Mouse (Mus musculus) kidney, postnatal 10 days (tissue): ENCODE results near the gene Prrt3.

Source experiments
- DNase-seq: peaks from one replicate; pipeline ENCODE4 v3.0.0; 2021; ENCODE audit warnings: mixed read lengths

Gene Prrt3

GRCm38 (mm10) chr6:113501388-113502084, at the start of gene Prrt3:
Gene Prrt3, minus strand, starts transcription at chr6:113501931.
- peak; percentile 26 for DNase-seq

DNA sequence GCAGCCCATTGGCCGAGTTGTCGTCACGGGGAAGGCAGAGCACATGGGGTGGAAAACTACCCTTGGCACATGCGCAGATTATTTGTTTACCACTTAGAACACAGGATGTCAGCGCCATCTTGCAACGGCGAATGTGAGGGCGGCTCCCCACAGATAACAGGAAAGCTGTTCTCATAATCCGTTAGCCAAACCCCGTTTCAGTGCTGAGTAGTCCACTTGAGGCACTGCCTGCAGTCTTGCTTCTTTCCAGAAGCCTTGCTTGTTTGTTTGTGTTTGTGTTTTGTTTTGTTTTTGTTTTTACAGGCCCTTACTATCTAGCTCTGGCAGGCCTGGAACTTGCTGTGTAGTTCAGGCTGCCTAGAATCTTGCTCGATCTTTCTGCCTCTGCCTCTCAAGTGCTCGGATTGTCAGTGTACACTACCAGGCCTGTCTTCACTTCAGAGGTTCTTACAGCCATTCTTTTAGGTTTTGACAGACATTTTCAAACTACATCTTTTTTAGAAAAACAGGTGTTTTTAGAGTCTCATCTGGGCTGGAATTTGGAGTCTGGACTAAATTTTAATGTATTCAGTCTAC, 42.3 kb upstream of the Prrt3 start:
- no peak for DNase-seq

DNA sequence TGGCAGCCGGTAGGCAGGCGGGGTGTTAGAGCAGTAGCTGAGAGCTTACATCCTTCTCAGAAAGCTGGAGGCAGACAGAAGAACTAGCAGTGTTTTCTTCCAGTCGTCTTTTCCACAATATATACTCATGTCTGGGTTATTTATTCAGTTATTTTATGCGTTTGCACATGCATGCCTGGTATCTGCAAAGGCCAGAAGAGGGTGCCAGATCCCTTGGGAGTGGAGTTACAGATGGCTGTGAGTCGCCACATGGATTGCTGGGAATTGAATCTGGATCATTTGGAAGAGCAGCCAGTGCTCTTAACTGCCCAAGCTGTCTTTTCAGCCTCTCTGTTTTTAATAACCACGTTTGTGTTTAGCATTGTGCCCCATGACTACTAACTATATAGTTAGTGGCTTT, 39.9 kb upstream of the Prrt3 start:
- DNase-seq = no peak

DNA sequence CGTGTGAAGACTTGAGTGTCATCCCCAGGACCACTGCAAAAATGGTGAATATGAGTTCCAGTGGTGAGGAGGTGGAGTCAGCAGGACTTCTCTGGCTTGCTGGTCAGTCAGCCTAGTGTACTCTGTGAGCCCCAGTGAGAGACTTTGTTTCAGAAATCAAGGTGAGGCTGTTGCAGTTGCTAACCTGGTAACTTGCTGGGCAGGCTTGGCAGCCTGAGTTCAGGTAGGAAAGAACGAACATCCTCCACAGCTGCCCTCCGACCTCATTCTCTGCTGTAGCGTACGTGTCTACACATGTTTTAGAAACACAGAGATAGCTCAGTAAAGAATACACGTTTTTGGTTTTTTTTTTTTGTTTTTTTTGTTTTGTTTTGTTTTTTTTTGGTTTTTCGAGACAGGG, 33.2 kb upstream of the Prrt3 start:
- no peak for DNase-seq

GRCm38 (mm10) chr6:113531840-113532404, 30.2 kb upstream of the Prrt3 start:
- DNase-seq = peak; percentile 11

GRCm38 (mm10) chr6:113530932-113531839, 29.5 kb upstream of the Prrt3 start, which contains the start of the genes Emc3 and Fancd2:
Gene Emc3, minus strand, starts transcription at chr6:113531652.
Gene Fancd2, plus strand, starts transcription at chr6:113531682.
- peak; percentile 95 for DNase-seq

DNA sequence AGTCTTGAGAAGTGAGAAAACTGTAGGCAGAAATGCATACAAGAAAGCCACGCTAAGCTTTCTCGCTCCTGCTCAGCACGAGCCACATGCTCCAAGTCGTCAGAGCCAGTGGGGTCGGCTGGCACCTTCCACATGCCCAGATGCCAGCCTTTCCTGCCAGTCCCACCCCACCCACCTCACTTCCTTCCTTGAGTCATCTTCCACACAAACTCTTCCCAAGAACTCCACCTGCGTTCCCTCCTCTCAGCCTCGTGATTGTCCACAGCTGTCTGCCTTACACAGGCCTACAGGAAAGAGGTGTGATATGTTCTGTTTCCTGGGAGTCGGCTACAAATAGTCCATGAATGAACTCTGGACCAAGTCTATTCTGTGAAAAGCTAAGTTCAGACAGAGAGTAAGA, 21.7 kb upstream of the Prrt3 start:
- no peak for DNase-seq

- DNase-seq = no peak
Observed at GRCm38 (mm10) chr6:113522310-113522709, 20.6 kb upstream of the Prrt3 start.

GRCm38 (mm10) chr6:113517434-113518080, 15.8 kb upstream of the Prrt3 start:
- DNase-seq = no peak

- no peak for DNase-seq
Observed at GRCm38 (mm10) chr6:113514600-113514999, 12.9 kb upstream of the Prrt3 start.

DNA sequence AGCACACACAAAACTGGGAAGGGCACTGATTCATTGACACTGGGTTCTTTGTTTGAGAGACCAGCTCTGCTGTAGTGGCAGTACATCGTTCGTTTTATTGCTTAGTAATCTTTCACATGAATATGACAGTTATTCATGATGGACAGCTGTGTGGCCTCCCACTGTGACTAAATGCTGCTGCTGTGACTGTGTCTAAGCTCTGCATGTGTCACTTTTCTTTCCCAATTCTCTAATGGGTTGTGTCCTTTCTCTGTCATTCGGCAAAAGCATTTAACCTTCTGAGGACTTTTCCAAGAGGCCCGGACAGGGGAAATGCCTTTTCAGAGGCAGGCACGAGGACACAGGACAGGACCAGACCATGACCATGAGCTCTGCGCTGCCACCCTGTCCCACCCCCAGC, 12.2 kb upstream of the Prrt3 start:
- no peak for DNase-seq

DNA sequence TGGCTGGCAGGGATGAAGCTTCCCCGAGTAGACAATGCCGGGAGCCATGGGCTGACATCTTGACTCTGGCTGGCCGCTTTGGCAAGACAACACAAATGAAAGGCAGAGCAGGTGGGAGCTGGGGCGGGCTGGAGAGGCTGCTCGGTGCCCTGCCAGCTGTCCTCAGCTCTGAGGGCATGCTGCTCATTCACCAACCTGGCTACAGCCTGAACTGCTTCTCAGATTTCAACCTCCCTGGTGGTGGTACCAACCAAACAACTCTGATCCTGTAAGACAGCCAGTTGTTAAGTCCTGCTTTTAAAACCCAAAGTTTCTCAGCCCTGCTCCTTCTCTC, 7.2 kb upstream of the Prrt3 start:
- DNase-seq = no peak

DNA sequence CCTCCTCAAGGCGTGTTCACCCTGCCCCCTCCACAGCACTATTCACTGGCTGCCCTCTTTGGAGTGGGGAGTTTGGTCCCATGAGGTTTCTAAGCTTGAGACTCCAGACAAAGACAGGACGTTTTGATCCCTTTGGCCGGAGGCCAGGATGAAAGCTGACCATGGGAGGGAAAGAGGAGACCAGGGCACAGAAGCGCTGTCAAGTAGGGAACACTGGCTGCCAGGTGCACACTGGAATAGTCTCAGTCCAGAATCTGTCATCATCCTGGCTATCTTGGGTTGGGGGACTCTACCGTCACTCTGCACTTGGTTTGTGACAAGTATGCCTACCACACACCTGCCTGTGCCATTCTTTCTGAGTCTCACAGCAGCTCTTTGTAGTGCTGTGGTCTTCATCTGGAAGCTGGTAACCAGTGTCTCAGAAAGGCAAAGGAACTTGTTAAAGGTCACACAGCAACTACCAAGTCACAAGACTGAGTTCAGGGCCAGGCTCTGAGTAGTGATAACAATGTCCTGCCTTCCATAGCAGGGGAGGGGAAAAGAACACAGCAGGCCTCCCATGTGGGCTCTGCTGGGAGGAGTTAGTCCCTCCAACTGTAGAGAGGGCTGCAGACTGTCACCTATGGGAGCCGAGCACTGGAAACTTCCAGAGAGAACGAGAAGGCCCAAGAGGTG, 6.7 kb upstream of the Prrt3 start:
- no peak for DNase-seq

GRCm38 (mm10) chr6:113507130-113507529, 5.4 kb upstream of the Prrt3 start:
- no peak for DNase-seq

GRCm38 (mm10) chr6:113505689-113506088, 4.0 kb upstream of the Prrt3 start:
- no peak for DNase-seq

- no peak for DNase-seq
Observed at GRCm38 (mm10) chr6:113502801-113503200, 1.1 kb upstream of the Prrt3 start.

GRCm38 (mm10) chr6:113499346-113499745, 2.4 kb downstream of the Prrt3 start:
- DNase-seq = no peak

- peak; percentile 20 for DNase-seq
Observed at GRCm38 (mm10) chr6:113495071-113495675, 6.6 kb downstream of the Prrt3 start.

DNA sequence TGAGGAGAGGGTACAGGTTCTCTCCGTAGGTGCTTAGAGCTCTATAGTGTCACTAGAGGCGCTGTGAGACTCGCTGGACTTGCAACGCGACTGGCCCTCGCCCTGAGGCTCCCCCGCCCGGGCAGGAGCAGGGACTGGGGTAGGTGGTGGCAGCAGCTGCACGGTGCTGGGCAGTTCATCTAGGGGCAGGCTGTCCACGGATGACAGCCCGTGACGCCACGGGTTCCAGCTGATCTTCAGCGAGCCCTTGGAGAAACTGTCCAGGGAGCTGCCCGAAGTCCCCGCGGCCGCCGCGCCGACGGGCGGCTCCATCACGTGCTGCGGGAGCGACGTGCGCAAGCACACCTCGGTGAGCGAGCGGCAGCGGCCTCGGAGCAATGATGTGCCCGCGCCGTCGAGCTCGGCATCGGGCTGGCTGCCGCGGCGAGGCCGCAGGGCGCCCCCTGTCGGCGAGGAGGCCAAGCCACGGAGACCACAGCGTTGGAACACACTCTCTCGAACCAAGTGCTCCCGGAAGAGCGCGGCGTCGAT, 7.4 kb downstream of the Prrt3 start:
- DNase-seq = peak; percentile 89

- DNase-seq = no peak
Observed at GRCm38 (mm10) chr6:113492101-113492864, 9.4 kb downstream of the Prrt3 start.

DNA sequence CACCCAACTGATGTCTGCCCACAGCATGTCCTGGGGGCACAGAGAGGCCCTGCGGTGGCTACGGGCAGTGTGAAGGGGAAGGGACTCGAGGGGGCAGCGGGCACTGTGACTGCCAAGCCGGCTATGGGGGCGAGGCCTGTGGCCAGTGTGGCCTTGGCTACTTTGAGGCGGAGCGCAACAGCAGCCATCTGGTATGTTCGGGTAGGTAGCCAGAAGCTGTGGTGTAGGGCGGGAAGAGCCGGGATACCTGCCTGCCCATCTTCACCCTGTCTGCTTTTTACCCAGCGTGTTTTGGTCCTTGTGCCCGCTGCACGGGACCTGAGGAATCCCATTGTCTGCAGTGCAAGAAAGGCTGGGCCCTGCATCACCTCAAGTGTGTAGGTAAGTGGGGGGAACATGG, 12.3 kb downstream of the Prrt3 start:
- DNase-seq = no peak
